Mouse (Mus musculus) CD4-positive, CD25-positive, alpha-beta regulatory T cell (primary cell): ENCODE results near the gene Wdr53. TPM values are rescaled to one million over a fixed set of nuclear protein-coding genes. Genes with fewer than 3 reads are reported as not detected.

Experiments used
- polyA plus RNA-seq: library from polyadenylated mRNA; unstranded; fragments of 100-300 nt; shearing (Covaris generic); gene quantifications from one replicate; pipeline ENCODE4 v1.2.1, GENCODE M21; 2017

Wdr53 gene
- polyA plus RNA-seq = 20.8 TPM

DNA sequence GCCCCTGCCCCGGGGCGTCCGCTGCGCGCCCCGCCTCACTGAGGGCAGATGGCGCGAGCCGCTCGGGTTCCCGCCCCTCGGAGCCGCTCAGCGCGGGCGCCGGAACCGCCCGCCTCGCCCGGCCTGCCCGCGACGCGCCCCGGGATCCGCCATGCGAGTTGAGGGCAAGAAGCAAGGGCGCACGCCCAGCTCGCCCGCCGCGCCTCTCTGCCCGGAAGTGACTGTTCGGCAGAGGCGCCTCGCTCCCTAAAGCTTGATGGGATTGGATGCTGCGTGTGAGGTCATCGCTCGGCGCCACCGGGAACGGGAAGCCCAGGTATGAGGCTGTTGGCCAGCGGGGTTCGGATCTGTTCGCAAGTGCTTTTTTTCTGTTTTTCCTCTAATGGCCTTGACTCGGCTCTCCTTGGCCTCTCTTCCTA is at the start of gene Wdr53, which contains the start of gene Fbxo45:
Gene Wdr53 (plus strand): TSS at position 276 of the 419 bp plus-strand sequence.
Gene Fbxo45 (minus strand): TSS at position 207 of the 419 bp plus-strand sequence.

DNA sequence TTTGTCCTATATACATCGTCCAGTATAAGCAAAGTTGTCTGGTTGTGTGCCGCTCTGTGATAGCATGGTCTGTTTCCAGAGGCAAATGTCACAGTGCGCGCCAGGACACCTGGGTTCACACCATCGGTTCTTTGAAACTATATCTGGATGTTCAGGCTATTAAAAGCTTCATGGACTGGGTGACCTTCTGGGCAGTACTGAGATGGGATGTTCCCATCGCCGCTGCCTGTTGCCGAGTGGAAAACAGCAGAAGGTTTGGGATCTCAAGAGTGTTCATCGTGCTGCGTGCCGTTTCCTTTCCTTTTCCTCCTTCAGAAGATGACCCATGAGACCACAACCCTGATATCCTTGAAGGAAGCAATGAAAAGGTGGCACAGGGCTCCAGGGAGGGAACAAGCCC is 24.3 kb downstream of the Wdr53 start, which contains the start of gene Smco1:
Gene Smco1 (plus strand): TSS at position 178 of the 400 bp plus-strand sequence.

DNA sequence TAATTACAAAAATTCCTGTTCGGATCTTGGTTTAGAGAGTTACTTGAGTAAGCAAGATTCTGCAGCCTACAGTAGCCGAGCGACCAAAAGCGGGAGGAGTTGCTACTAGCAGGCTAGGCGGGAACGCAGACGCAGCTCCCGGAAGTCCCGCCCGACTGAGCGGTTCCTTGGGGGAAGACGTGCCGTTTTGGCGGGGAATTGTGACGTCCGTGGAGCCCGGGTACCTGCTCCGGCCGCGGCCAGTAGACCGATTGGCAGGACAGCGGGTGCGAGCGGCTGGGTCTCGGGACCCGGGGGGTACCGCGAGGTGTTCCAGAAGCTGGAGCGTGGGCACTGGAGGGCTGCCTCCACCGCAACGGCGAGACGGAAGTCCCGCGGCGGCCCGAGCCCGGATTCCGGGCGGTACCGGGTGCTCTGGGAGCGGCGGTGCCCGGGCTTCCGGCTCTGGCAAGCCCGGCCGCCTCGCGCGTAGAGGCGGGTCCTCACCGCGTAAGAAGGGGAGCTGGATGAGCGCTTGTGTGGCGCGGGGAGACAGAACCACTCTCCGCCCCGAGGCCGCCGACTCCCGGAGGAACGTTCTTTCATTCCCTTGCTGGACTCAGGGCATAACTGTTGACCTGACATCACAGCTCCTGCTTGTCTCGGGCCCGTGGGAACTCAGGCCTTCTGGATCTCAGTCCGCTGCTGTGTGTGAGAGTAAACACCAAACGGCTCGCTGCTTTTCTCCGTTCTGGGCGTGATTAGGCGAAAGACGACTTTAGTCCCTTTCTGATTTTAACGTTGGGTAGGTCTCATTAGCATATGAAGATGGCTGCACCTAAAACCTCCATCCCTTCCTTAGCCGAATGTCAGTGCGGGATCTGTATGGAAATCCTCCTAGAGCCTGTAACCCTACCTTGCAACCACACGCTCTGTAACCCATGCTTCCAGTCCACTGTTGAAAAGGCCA is 30.6 kb downstream of the Wdr53 start, which contains the start of gene Rnf168:
Gene Rnf168 (plus strand): TSS at position 152 of the 949 bp plus-strand sequence.

Other genes with a start within 250 kb of the Wdr53 start
- 21.7 TPM for gene Senp5, start 243.9 kb upstream of the Wdr53 start, polyA plus RNA-seq
- gene Pak2, start 167.9 kb upstream of the Wdr53 start, polyA plus RNA-seq = 151 TPM
- gene Pigx, start 147.5 kb upstream of the Wdr53 start, polyA plus RNA-seq = 187 TPM
- 32.4 TPM for gene Cep19, start 147.4 kb upstream of the Wdr53 start, polyA plus RNA-seq
- 100.0 TPM for gene Nrros, start 81.6 kb upstream of the Wdr53 start, polyA plus RNA-seq
- gene Bex6, start 67.4 kb upstream of the Wdr53 start, polyA plus RNA-seq = not detected
- gene Fbxo45, start 69 bp upstream of the Wdr53 start, polyA plus RNA-seq = 15.2 TPM
- not detected for gene Smco1, start 24.2 kb downstream of the Wdr53 start, polyA plus RNA-seq
- 23.2 TPM for gene Rnf168, start 30.2 kb downstream of the Wdr53 start, polyA plus RNA-seq
- gene Ubxn7, start 85.0 kb downstream of the Wdr53 start, polyA plus RNA-seq = 24.5 TPM
- not detected for gene Tm4sf19, start 153.3 kb downstream of the Wdr53 start, polyA plus RNA-seq
- 2.2 TPM for gene Tctex1d2, start 172.5 kb downstream of the Wdr53 start, polyA plus RNA-seq
- 10.5 TPM for gene Pcyt1a, start 183.7 kb downstream of the Wdr53 start, polyA plus RNA-seq
- 0.12 TPM for gene Slc51a, start 240.7 kb downstream of the Wdr53 start, polyA plus RNA-seq
- gene Zdhhc19, start 249.0 kb downstream of the Wdr53 start, polyA plus RNA-seq = not detected